38 mouse cellular contexts compared by ENCODE assay signal in genomic region chr13:56228790-56229189, GRCm38 (mm10). TPM values are rescaled to one million over a fixed set of nuclear protein-coding genes. Genes with fewer than 3 reads are reported as not detected.
DNase-seq lines count a peak whose midpoint lies in the region; ATAC-seq and TF ChIP-seq lines count a peak whose summit lies in the region.
"Had no signal": no experiment of that assay in that cellular context is flagged by ENCODE, and none has a peak within 500 bp of the region (broad histone marks: within the 10 kb centered on the region; RNA-seq: fewer than 3 reads in every experiment).

No protein-coding gene starts in this region.

- no peak for TF ChIP-seq POLR2A in thymus, adult 2 months (IDR thresholded peaks at IDR 0.05; ENCODE audit: control insufficient read depth, extremely low read depth, insufficient read depth, low read length, poor library complexity)

- H3K4me2 ChIP-seq in forebrain, embryonic 16.5 days (ENCODE audit: low read length): no peak overlapping the region
- no peak overlapping the region for H3K4me2 ChIP-seq in midbrain, embryonic 11.5 days
- H3K4me2 ChIP-seq in midbrain, embryonic 14.5 days (ENCODE audit: low read length): no peak overlapping the region
- H3K4me2 ChIP-seq: embryonic facial prominence, embryonic 15.5 days; forebrain, embryonic 15.5 days; heart, embryonic 11.5 days; hindbrain, embryonic 15.5 days; kidney, embryonic 15.5 days; limb, embryonic 12.5 days; liver, embryonic 15.5 days; lung, embryonic 14.5 days; neural tube, embryonic 13.5 days had no signal

- no peak for ATAC-seq in forebrain, embryonic 16.5 days
- no peak for ATAC-seq in midbrain, embryonic 11.5 days (ENCODE audit: low FRiP score)
- ATAC-seq in midbrain, embryonic 14.5 days (ENCODE audit: low FRiP score, low TSS enrichment): no peak
- ATAC-seq: forebrain, embryonic 15.5 days; midbrain, embryonic 16.5 days had no signal

- peaks cover 99% of the 10 kb centered on the region for H3K27me3 ChIP-seq in forebrain, embryonic 10.5 days (ENCODE audit: poor library complexity, severe bottlenecking)
- peaks cover 4% of the 10 kb centered on the region; the same call in 1 of the 2 replicates for H3K27me3 ChIP-seq in forebrain, embryonic 16.5 days (replicated peaks; ENCODE audit: control insufficient read depth, insufficient read depth, low read length)
- peaks cover 58% of the 10 kb centered on the region for H3K27me3 ChIP-seq in midbrain, embryonic 11.5 days (ENCODE audit: control insufficient read depth, insufficient read depth, low read length)
- H3K27me3 ChIP-seq in midbrain, embryonic 14.5 days (ENCODE audit: control insufficient read depth, insufficient read depth, low read length): peaks cover 49% of the 10 kb centered on the region
- H3K27me3 ChIP-seq in thymus, adult 2 months (ENCODE audit: control insufficient read depth, insufficient read depth, low read length): no peaks in the 10 kb centered on the region; the same call in 1 of the 2 replicates

- peak overlapping the region; percentile 58 for H3K27ac ChIP-seq in forebrain, embryonic 10.5 days
- no peak overlapping the region for H3K27ac ChIP-seq in forebrain, embryonic 16.5 days (ENCODE audit: low read length)
- no peak overlapping the region for H3K27ac ChIP-seq in midbrain, embryonic 11.5 days (ENCODE audit: low read depth, low read length)
- no peak overlapping the region for H3K27ac ChIP-seq in midbrain, embryonic 14.5 days (replicated peaks; ENCODE audit: low read depth, low read length)
- H3K27ac ChIP-seq in thymus, adult 2 months (ENCODE audit: control insufficient read depth, insufficient read depth, low read length): no peak overlapping the region
- H3K27ac ChIP-seq: embryonic facial prominence, embryonic 15.5 days; forebrain, embryonic 15.5 days; gastrocnemius, adult 2 months; hindbrain, embryonic 15.5 days; kidney, embryonic 15.5 days; layer of hippocampus, adult 2 months; left cerebral cortex, adult 2 months; limb, embryonic 12.5 days; liver, embryonic 15.5 days; neural tube, embryonic 13.5 days; stomach, postnatal 0 days had no signal

- H3K9me3 ChIP-seq in forebrain, embryonic 10.5 days: no peaks in the 10 kb centered on the region
- H3K9me3 ChIP-seq in forebrain, embryonic 16.5 days (ENCODE audit: control insufficient read depth, low read length): no peaks in the 10 kb centered on the region
- H3K9me3 ChIP-seq in midbrain, embryonic 11.5 days (ENCODE audit: control insufficient read depth, low read length): no peaks in the 10 kb centered on the region
- H3K9me3 ChIP-seq in midbrain, embryonic 14.5 days (ENCODE audit: control insufficient read depth, low read length): no peaks in the 10 kb centered on the region
- H3K9me3 ChIP-seq: embryonic facial prominence, embryonic 15.5 days; forebrain, embryonic 15.5 days; hindbrain, embryonic 15.5 days; kidney, embryonic 15.5 days; limb, embryonic 12.5 days; liver, embryonic 15.5 days; neural tube, embryonic 13.5 days had no signal

- peaks cover 44% of the 10 kb centered on the region for H3K4me1 ChIP-seq in forebrain, embryonic 10.5 days
- H3K4me1 ChIP-seq in forebrain, embryonic 16.5 days (replicated peaks; ENCODE audit: control insufficient read depth, insufficient read depth, low read length): peaks cover 7% of the 10 kb centered on the region
- H3K4me1 ChIP-seq in midbrain, embryonic 11.5 days (ENCODE audit: control insufficient read depth, insufficient read depth, low read length): peaks cover 23% of the 10 kb centered on the region
- peaks cover 25% of the 10 kb centered on the region; the same call in 1 of the 2 replicates for H3K4me1 ChIP-seq in midbrain, embryonic 14.5 days (ENCODE audit: control insufficient read depth, insufficient read depth, low read length)
- peaks cover 17% of the 10 kb centered on the region for H3K4me1 ChIP-seq in thymus, adult 2 months (replicated peaks; ENCODE audit: control insufficient read depth, insufficient read depth, low read length)
- H3K4me1 ChIP-seq: liver, embryonic 15.5 days had no signal

- no peak overlapping the region for H3K9ac ChIP-seq in forebrain, embryonic 16.5 days (replicated peaks; ENCODE audit: low read depth, low read length)
- no peak overlapping the region for H3K9ac ChIP-seq in midbrain, embryonic 11.5 days (ENCODE audit: low read length)
- H3K9ac ChIP-seq in midbrain, embryonic 14.5 days (replicated peaks; ENCODE audit: low read length): no peak overlapping the region
- H3K9ac ChIP-seq: embryonic facial prominence, embryonic 15.5 days; forebrain, embryonic 15.5 days; hindbrain, embryonic 15.5 days; kidney, embryonic 15.5 days; limb, embryonic 12.5 days; liver, embryonic 15.5 days; lung, embryonic 14.5 days; neural tube, embryonic 13.5 days had no signal

- WGBS in forebrain, embryonic 10.5 days: 4% methylated on average over 7 of the region's 7 CpGs
- 9% methylated on average over 7 of the region's 7 CpGs for WGBS in forebrain, embryonic 16.5 days
- WGBS in midbrain, embryonic 11.5 days: 7% methylated on average over 7 of the region's 7 CpGs
- WGBS in midbrain, embryonic 14.5 days: 3% methylated on average over 7 of the region's 7 CpGs
- WGBS in thymus, adult 2 months: 30% methylated on average over 7 of the region's 7 CpGs

- peak overlapping the region; percentile 18; the same call in 1 of the 2 replicates for H3K4me3 ChIP-seq in forebrain, embryonic 10.5 days
- no peak overlapping the region for H3K4me3 ChIP-seq in forebrain, embryonic 16.5 days (replicated peaks; ENCODE audit: low read length)
- H3K4me3 ChIP-seq in midbrain, embryonic 11.5 days (ENCODE audit: low read depth, low read length): no peak overlapping the region
- H3K4me3 ChIP-seq in midbrain, embryonic 14.5 days (replicated peaks; ENCODE audit: low read depth, low read length): no peak overlapping the region
- no peak overlapping the region for H3K4me3 ChIP-seq in thymus, adult 2 months (ENCODE audit: control insufficient read depth, insufficient read depth, low read length)
- H3K4me3 ChIP-seq: embryonic facial prominence, embryonic 15.5 days; forebrain, embryonic 15.5 days; gastrocnemius, adult 2 months; hindbrain, embryonic 15.5 days; kidney, embryonic 15.5 days; layer of hippocampus, adult 2 months; left cerebral cortex, adult 2 months; limb, embryonic 12.5 days; liver, embryonic 15.5 days; myocyte; neural tube, embryonic 13.5 days had no signal

- no peak for TF ChIP-seq CTCF in thymus, adult 2 months (IDR thresholded peaks at IDR 0.05; ENCODE audit: borderline replicate concordance, control insufficient read depth, extremely low read depth, insufficient read depth, low read length, poor library complexity)

- no peak for DNase-seq in forebrain, embryonic 10.5 days (ENCODE audit: extremely low spot score, low spot score)
- peak; percentile 85 for DNase-seq in midbrain, embryonic 11.5 days (ENCODE audit: low spot score, missing footprints)
- no peak for DNase-seq in midbrain, embryonic 14.5 days
- DNase-seq in thymus, postnatal 4 days: peak; percentile 35
- DNase-seq in thymus, adult 2 months: no peak
- no peak for DNase-seq in urinary bladder, adult 18-20 months (ENCODE audit: low spot score in 2 of 2)
- DNase-seq: adrenal gland, adult 8-10 months; cerebellum, adult 2 months; cerebellum, postnatal 14 days; gastrocnemius, adult 2 months; gastrocnemius, postnatal 36 days; heart, adult 18-20 months; heart, postnatal 36 days; kidney, adult 18-20 months; kidney, postnatal 25 days; lung, embryonic 14.5 days; lung, postnatal 14 days; right cerebral cortex, postnatal 25 days; thymus, postnatal 25 days had no signal

- no peaks in the 10 kb centered on the region for H3K36me3 ChIP-seq in forebrain, embryonic 10.5 days (replicated peaks)
- H3K36me3 ChIP-seq in forebrain, embryonic 16.5 days (ENCODE audit: control insufficient read depth, insufficient read depth): no peaks in the 10 kb centered on the region
- no peaks in the 10 kb centered on the region for H3K36me3 ChIP-seq in midbrain, embryonic 11.5 days (ENCODE audit: control insufficient read depth, insufficient read depth, low read length)
- no peaks in the 10 kb centered on the region for H3K36me3 ChIP-seq in midbrain, embryonic 14.5 days (ENCODE audit: control insufficient read depth, insufficient read depth, low read length)
- no peaks in the 10 kb centered on the region for H3K36me3 ChIP-seq in thymus, adult 2 months (ENCODE audit: control insufficient read depth, insufficient read depth, low read length)
- H3K36me3 ChIP-seq: embryonic facial prominence, embryonic 15.5 days; forebrain, embryonic 15.5 days; G1E; hindbrain, embryonic 15.5 days; kidney, embryonic 15.5 days; limb, embryonic 12.5 days; liver, embryonic 15.5 days; neural tube, embryonic 13.5 days had no signal

RNA-seq across cellular contexts. Expression of gene Neurog1, which starts 23.2 kb away (rescaled TPM):
- polyA plus RNA-seq in forebrain, embryonic 10.5 days (2016; fragmentation: Nextera tagmentation; extraction: Ambion mirVana): 13.5 and 18.5 TPM in 2 replicates
- polyA plus RNA-seq in forebrain, embryonic 16.5 days (2015; fragmentation: Nextera tagmentation; extraction: Ambion mirVana): 2.3 and 2.6 TPM in 2 replicates
- polyA plus RNA-seq in midbrain, embryonic 11.5 days (2014; fragmentation: Nextera tagmentation; extraction: Ambion mirVana): 35.6 and 42.1 TPM in 2 replicates
- polyA plus RNA-seq in midbrain, embryonic 14.5 days (2014; fragmentation: Nextera tagmentation; extraction: Ambion mirVana): 3.6 and 8.9 TPM in 2 replicates
- polyA plus RNA-seq in thymus, adult 2 months (2012; rRNA removed): 0.17 and 0.24 TPM in 2 replicates
- polyA plus RNA-seq: cerebellum, adult 2 months; G1E; heart, embryonic 16.5 days; intestine, embryonic 14.5 days; kidney, embryonic 15.5 days; limb, embryonic 12.5 days; liver, adult 2 months; liver, embryonic 15.5 days; lung, embryonic 14.5 days; myocyte; spleen, adult 2 months; stomach, postnatal 0 days had no signal

RNA-seq across cellular contexts. Expression of gene Tifab, which starts 50.1 kb away (rescaled TPM):
- 0.97 and 1.2 TPM in 2 replicates for polyA plus RNA-seq in forebrain, embryonic 10.5 days (2016; fragmentation: Nextera tagmentation; extraction: Ambion mirVana)
- polyA plus RNA-seq in forebrain, embryonic 16.5 days (2015; fragmentation: Nextera tagmentation; extraction: Ambion mirVana): 0.91 and 1.2 TPM in 2 replicates
- 0.43 and 0.60 TPM in 2 replicates for polyA plus RNA-seq in midbrain, embryonic 11.5 days (2014; fragmentation: Nextera tagmentation; extraction: Ambion mirVana)
- polyA plus RNA-seq in midbrain, embryonic 14.5 days (2014; fragmentation: Nextera tagmentation; extraction: Ambion mirVana): 0.43 and 0.64 TPM in 2 replicates
- polyA plus RNA-seq in thymus, adult 2 months (2012; rRNA removed): 8.3 and 9.4 TPM in 2 replicates
- polyA plus RNA-seq: G1E, myocyte had no signal

Comparison
In these comparisons a context has a peak if more than half of its experiments do, and no peak if none do; other contexts are left out.
1. DNase-seq: peak in midbrain, embryonic 11.5 days (single experiment) and thymus, postnatal 4 days (single experiment); none in forebrain, embryonic 10.5 days (single experiment), midbrain, embryonic 14.5 days (single experiment), thymus, adult 2 months (single experiment) and urinary bladder, adult 18-20 months (0 of 2).